Mouse (Mus musculus) lung, postnatal 25 days (tissue): ENCODE results near the gene Shc4.

Experiments used
- DNase-seq: peaks from one replicate; pipeline ENCODE4 v3.0.0; 2022; ENCODE audit warnings: low spot score

Gene Shc4

DNA sequence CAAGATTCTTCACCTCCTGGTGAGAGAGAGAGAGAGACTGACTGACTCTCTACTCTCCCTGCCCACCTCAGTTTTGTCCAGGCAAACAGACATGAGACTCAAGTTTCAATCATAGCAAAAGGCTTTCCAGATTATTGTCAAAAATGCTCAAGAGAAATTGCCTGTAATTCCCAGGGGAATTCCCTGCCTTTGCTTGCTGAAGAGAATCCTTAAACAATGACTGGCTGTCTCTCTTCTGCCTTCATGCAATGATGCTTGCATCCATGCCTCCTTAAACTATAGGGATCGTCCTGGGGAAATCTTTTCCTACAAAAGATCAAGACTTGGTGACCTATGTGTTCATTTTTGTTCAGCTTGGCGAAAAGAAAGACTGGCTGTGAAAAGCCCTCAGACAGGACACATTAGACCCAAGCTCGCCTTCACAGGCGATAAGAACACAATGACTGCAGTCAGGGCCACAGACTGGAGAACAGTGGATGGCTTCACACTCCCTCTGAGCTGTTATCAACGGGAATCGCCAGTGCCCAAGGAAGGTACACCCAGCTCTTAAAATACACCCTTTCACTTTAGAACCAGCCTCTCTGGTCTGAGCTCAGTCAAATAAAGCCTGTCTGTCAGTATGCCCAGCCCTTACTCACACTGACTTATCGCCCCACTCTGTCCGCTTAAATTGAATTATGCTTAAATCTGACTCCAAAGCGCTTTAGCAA is 38.4 kb downstream of the Shc4 start:
- no peak for DNase-seq

DNA sequence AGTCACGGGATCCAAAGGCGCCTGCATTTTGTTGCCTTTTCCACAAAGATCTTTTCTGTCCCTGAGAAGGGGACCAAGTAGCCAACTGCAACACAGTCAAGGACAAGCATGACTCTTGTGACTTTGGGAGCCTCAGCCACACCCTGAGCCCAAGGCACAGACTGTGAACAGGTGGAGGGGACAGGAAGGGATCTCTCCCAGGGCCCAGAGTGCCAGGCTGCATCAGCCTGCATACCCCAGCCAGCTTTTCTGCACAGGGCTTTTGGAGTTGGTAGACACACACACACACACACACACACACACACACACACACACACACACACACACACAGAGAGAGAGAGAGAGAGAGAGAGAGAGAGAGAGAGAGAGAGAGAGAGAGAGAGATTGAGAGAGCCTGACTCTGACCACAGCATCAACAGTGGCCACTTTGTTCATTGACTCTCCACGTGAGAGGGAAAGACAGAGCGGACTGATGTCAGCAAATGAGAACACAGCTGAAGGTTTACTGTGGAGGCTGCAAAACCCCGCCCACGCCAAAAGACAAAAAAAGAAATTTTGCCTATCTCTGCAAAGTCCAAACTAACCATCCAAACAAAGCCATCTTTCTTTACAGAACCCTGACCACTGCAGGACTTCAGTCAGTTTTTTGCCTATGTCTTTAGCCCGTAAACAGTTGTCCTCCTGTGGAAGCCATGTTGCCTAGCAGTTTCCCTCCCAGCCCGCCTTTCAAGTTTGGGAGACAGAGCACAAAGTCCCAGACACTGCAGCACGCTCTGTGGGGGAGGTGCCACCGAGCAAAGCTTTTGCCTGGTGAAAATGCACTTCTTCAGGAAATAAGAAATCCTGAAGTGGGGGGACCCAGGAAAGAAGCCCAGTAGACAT is 39.1 kb downstream of the Shc4 start:
- no peak for DNase-seq

- DNase-seq = no peak
Observed at GRCm38 (mm10) chr2:125683895-125684294, 40.1 kb downstream of the Shc4 start.

GRCm38 (mm10) chr2:125681811-125682210 is 42.1 kb downstream of the Shc4 start:
- no peak for DNase-seq

GRCm38 (mm10) chr2:125672957-125673631 is 50.9 kb downstream of the Shc4 start, which contains the start of gene Eid1:
Gene Eid1, plus strand, starts transcription at chr2:125673095.
- DNase-seq = peak; percentile 69

GRCm38 (mm10) chr2:125672568-125672956 is 51.4 kb downstream of the Shc4 start:
- DNase-seq = no peak

- no peak for DNase-seq
Observed at GRCm38 (mm10) chr2:125670846-125671245, 53.1 kb downstream of the Shc4 start.

DNA sequence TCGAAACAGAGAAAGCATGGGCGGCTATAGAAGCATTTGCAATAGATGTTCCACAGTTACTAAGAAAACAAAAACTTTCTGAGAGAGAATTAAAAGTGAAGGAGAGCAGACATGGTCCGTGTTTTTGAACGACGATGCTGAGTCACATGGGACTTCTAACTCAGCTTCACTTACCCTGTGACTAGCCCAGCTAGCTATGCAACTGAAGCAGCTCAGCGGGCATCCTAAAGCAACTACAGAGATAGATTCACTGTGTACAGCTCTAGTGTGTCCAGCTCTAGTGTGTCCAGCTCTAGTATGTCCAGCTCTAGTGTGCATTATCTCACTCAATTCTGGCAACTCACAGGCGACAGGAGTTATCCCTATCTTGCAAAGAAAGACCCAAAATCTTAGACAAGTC is 56.2 kb downstream of the Shc4 start:
- no peak for DNase-seq

- DNase-seq = peak; percentile 19
Observed at GRCm38 (mm10) chr2:125667184-125667583, 56.8 kb downstream of the Shc4 start.

GRCm38 (mm10) chr2:125666668-125667067 is 57.3 kb downstream of the Shc4 start:
- DNase-seq = no peak

- no peak for DNase-seq
Observed at GRCm38 (mm10) chr2:125665909-125666308, 58.0 kb downstream of the Shc4 start.

DNA sequence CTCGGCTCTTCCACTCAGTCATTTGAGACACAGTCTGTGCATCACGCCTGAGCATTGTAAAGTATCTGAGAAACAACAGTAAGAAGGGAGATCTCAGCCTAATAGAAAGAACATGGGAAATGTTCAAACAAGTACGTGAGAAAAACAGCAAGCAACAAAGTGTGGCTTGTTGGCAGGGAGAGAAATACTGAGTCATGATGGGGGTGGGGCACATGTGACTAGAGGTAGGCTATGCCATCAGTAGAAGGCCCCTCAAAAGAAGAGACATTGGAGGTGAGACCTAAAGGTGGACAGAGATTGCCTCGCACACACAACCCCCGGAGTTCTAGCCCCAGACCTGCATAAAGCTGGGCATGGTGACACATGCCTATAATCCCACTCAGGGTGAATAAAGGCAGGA is 58.7 kb downstream of the Shc4 start:
- DNase-seq = no peak

GRCm38 (mm10) chr2:125662517-125662916 is 61.4 kb downstream of the Shc4 start:
- DNase-seq = no peak

DNA sequence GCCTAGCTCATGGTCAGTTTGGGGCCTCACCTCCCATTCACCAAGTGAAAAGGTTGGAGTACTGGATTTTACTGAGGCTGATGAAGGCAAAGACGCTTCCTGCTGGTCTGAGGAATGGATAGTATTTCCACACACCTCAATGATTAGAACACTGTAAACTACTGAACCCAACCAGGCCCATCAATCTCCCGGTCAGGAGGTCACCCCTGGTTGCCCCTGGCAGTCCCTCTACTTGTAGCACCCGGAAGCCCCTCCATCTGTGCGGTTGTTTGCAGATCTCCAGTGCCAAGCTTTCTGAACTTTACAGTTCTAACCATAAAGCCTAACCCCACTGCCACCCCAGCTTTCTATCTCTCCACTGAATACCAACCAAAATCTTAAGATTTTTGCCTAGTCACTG is 62.8 kb downstream of the Shc4 start:
- no peak for DNase-seq

DNA sequence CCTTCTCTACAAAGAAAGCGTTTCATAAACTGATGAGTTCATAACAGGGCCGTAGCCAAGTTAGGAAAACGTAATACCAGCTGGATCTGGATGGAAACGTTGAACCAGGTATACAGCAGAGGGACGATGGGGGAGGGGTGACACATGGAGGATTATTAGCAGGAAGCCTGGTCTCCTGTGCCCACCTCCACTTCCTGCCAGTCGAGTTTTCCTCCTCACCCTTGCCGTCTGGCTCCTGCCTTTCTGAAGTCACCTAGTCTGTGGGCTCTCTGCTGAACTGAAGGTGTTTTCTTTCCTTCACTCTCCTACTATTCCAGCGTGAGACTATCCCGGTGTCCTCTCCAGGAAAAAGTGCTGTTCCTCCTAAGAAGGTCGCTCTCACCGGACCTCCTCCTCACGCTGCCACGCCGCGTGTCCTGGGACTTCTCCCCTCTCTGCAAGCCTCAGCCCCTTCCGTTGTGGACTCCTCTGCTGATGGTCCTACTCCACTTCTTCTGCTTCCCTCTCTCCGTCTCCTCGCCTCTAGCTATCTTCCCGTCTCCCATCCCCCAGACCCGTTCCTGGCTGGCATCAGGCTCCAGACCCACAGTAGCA is 63.3 kb downstream of the Shc4 start:
- DNase-seq = no peak

- DNase-seq = peak; percentile 69
Observed at GRCm38 (mm10) chr2:125659823-125660536, 64.0 kb downstream of the Shc4 start.

GRCm38 (mm10) chr2:125655391-125655790 is 68.6 kb downstream of the Shc4 start:
- DNase-seq = no peak

DNA sequence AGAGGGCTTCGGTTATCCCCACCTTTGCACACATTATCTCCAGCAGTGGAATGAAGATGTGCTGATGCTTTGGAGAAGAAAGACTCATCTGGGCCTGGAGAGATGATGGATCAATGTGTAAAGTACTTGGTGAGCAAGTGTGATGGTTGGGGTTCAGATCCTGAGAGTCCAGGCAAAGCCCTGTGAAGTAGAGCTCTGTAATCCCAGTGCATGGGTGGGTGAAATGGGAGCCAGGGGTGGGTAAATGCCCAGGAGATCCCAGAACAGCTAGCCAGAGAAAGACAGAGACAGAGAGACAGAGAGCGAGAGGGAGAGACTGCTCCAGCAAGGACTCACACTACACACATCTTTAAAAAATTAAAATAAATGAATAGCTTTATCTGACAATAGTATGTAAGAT is 70.7 kb downstream of the Shc4 start:
- no peak for DNase-seq

GRCm38 (mm10) chr2:125651563-125651962 is 72.4 kb downstream of the Shc4 start:
- no peak for DNase-seq

DNA sequence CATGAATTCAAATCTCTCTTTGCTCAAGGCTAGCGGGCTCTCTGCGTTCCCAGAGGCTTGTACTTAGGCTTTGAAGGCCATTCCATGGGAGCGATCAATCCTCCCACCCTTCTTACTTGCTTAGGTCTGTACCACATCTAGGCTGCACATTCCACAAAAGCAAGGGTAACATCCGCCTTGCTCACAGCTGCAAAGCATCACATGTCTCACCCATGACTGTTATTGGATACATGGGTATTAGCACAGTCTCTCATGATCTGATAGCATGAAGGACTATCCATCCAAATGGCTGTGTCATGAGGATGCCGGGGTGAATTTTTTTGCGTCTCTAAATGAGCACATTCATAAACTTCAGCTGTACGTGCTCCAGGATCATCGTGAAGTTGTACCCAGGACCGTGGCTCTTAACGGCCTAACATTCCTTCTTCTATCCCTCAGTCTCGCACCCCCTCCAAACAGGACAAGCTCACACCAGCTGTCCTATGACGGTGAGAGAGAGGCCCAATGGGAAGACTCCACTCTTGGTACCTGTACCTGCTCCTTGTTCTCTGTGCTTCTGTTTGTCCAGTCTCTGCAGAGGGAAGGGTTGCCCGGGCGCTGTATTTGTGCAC is 73.1 kb downstream of the Shc4 start:
- DNase-seq = no peak

DNA sequence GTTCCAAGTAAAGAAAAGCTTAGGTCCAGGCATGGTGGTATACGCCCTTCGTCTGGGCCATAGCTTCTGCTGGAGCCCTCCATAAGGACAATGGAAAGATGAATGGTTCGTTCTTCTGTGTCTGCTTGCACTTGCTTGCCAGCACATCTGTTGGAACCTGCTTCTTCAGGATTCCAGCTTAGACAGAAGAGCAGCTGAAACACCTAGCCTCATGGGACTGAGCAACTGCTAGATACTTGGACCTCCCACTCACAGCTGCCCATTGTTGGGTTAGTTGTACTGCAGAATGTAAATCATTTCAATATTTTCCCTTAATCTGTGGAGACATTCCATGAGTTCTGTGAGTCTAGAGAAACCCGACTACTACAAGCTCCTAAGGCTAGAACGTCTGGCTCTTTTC is 73.9 kb downstream of the Shc4 start:
- DNase-seq = no peak
